Mouse (Mus musculus): ENCODE results near the gene Odf3. TPM values are rescaled to one million over a fixed set of nuclear protein-coding genes. Genes with fewer than 3 reads are reported as not detected.

Odf3 gene
- polyA plus RNA-seq, 1 experiment = not detected

DNA sequence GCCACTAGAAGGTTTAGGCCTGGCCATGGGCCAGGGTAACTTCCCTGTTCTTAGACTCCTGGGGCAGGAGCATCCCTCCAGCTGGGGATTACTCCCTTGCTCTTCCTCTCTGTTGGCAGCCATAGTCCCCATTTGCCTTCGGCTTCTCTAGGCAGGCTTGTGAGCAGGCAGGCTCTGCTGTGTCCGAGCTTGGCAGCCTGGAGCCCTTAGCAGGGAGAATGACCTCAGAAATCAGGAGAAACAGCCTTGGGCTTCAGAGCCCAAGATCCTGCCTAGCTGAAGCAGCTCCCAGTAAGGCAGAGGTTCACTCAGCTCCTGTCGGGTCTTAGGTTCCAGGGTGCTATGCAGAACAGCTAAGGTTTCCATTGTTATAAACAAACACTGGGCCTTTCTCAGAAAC lies 51.5 kb downstream of the Odf3 start:
- Histone ChIP-seq H3K4me3 (ENCODE audit: low read depth, low read length) (no peak overlapping the region), H3K9ac (ENCODE audit: low read depth, poor library complexity, severe bottlenecking) (no peak overlapping the region), H3K9me3 (replicated peaks; ENCODE audit: control insufficient read depth, insufficient read depth, low read length, poor library complexity, severe bottlenecking) (no peaks in the 10 kb centered on the region), H3K36me3 (ENCODE audit: control insufficient read depth, insufficient read depth, low read length, poor library complexity, severe bottlenecking) (peaks cover 9% of the 10 kb centered on the region), H3K27me3 (ENCODE audit: control insufficient read depth, insufficient read depth, low read length, poor library complexity, severe bottlenecking) (no peaks in the 10 kb centered on the region), H3K4me1 (ENCODE audit: control insufficient read depth, insufficient read depth, low read length) (no peaks in the 10 kb centered on the region), H3K27ac (ENCODE audit: insufficient read depth, low read length) (no peak overlapping the region)
- TF ChIP-seq EP300 (IDR thresholded peaks at IDR 0.05; ENCODE audit: insufficient read depth, low read depth, low read length) (no peak), POLR2A (IDR thresholded peaks at IDR 0.05; ENCODE audit: insufficient read depth, low read length) (no peak), CTCF (IDR thresholded peaks at IDR 0.05; ENCODE audit: low read depth, low read length) (no peak)

DNA sequence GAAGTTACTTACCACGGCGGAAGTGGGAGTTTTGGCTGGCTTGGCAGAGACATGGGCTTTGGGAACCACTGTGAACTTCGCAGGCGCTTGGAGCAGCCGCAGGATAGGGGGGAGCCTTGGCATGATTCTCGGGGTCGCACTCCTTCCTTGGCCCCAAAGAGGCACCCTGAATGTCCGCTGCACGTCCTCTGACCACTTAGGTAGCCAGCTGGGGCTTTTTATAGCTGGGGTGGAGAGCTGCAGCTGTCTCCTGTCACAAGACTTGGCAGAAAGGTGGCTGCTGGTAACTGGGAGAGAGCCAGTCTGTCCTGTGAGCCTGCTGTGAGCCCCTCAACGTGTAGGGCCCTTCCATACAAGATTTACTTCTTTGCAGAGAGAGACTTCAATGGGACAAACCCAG lies 52.6 kb downstream of the Odf3 start, which contains the start of gene Cox8b:
Cox8b (minus strand) TSS at position 227 of the 400 bp plus-strand sequence.
- no peak within 1 kb of the TSS for H3K4me3 ChIP-seq (ENCODE audit: low read depth, low read length)
- no peak within 1 kb of the TSS for H3K27ac ChIP-seq (ENCODE audit: insufficient read depth, low read length)
- H3K27me3 ChIP-seq (ENCODE audit: control insufficient read depth, insufficient read depth, low read length, poor library complexity, severe bottlenecking) = no peaks in the 10 kb centered on the region
- H3K9me3 ChIP-seq (replicated peaks; ENCODE audit: control insufficient read depth, insufficient read depth, low read length, poor library complexity, severe bottlenecking) = no peaks in the 10 kb centered on the region
- H3K9ac ChIP-seq (ENCODE audit: low read depth, poor library complexity, severe bottlenecking) = no peak within 1 kb of the TSS; the same call in 1 of the 2 replicates
- no peaks in the 10 kb centered on the region for H3K4me1 ChIP-seq (ENCODE audit: control insufficient read depth, insufficient read depth, low read length)
- TF ChIP-seq EP300 (IDR thresholded peaks at IDR 0.05; ENCODE audit: insufficient read depth, low read depth, low read length) (no peak), CTCF (IDR thresholded peaks at IDR 0.05; ENCODE audit: low read depth, low read length) (no peak), POLR2A (IDR thresholded peaks at IDR 0.05; ENCODE audit: insufficient read depth, low read length) (no peak)
- peaks cover 5% of the 10 kb centered on the region for H3K36me3 ChIP-seq (ENCODE audit: control insufficient read depth, insufficient read depth, low read length, poor library complexity, severe bottlenecking)

Other genes starting within 250 kb of the Odf3 start
- gene Olfr46, start 246.5 kb upstream of the Odf3 start, polyA plus RNA-seq (2011; ENCODE audit: insufficient read depth, insufficient read length, low read depth, missing spikeins) = 0.07 TPM in 1 of 2 replicates, not detected in the other
- gene Olfr61, start 218.8 kb upstream of the Odf3 start, polyA plus RNA-seq (2011; ENCODE audit: insufficient read depth, insufficient read length, low read depth, missing spikeins) = not detected in 2 replicates
- gene Olfr53, start 201.4 kb upstream of the Odf3 start, polyA plus RNA-seq (2011; ENCODE audit: insufficient read depth, insufficient read length, low read depth, missing spikeins) = not detected in 2 replicates
- 0.17 and 0.48 TPM in 2 replicates for gene Olfr539, start 187.9 kb upstream of the Odf3 start, polyA plus RNA-seq (2011; ENCODE audit: insufficient read depth, insufficient read length, low read depth, missing spikeins)
- not detected in 2 replicates for gene Olfr45, start 165.9 kb upstream of the Odf3 start, polyA plus RNA-seq (2011; ENCODE audit: insufficient read depth, insufficient read length, low read depth, missing spikeins)
- not detected in 2 replicates for gene Olfr541, start 150.5 kb upstream of the Odf3 start, polyA plus RNA-seq (2011; ENCODE audit: insufficient read depth, insufficient read length, low read depth, missing spikeins)
- gene Cyp2e1, start 84.1 kb upstream of the Odf3 start, polyA plus RNA-seq (2011; ENCODE audit: insufficient read depth, insufficient read length, low read depth, missing spikeins) = not detected in 2 replicates
- 3.7 and 3.9 TPM in 2 replicates for gene Syce1, start 60.0 kb upstream of the Odf3 start, polyA plus RNA-seq (2011; ENCODE audit: insufficient read depth, insufficient read length, low read depth, missing spikeins)
- gene Zfp941, start 25.6 kb upstream of the Odf3 start, polyA plus RNA-seq (2011; ENCODE audit: insufficient read depth, insufficient read length, low read depth, missing spikeins) = 14.5 and 23.4 TPM in 2 replicates
- gene Urah, start 12.8 kb upstream of the Odf3 start, polyA plus RNA-seq (2011; ENCODE audit: insufficient read depth, insufficient read length, low read depth, missing spikeins) = 13.1 and 15.2 TPM in 2 replicates
- not detected in 2 replicates for gene Scgb1c1, start 2.3 kb upstream of the Odf3 start, polyA plus RNA-seq (2011; ENCODE audit: insufficient read depth, insufficient read length, low read depth, missing spikeins)
- not detected in 2 replicates for gene Gm45785, start 8.5 kb downstream of the Odf3 start, polyA plus RNA-seq (2011; ENCODE audit: insufficient read depth, insufficient read length, low read depth, missing spikeins)
- gene Ric8a, start 9.2 kb downstream of the Odf3 start, polyA plus RNA-seq (2011; ENCODE audit: insufficient read depth, insufficient read length, low read depth, missing spikeins) = 23.3 and 26.3 TPM in 2 replicates
- gene Bet1l, start 9.8 kb downstream of the Odf3 start, polyA plus RNA-seq (2011; ENCODE audit: insufficient read depth, insufficient read length, low read depth, missing spikeins) = 14.0 and 18.3 TPM in 2 replicates
- 246 and 251 TPM in 2 replicates for gene Psmd13, start 34.2 kb downstream of the Odf3 start, polyA plus RNA-seq (2011; ENCODE audit: insufficient read depth, insufficient read length, low read depth, missing spikeins)
- gene Sirt3, start 34.5 kb downstream of the Odf3 start, polyA plus RNA-seq (2011; ENCODE audit: insufficient read depth, insufficient read length, low read depth, missing spikeins) = 17.4 and 17.9 TPM in 2 replicates
- gene Cox8b, start 52.6 kb downstream of the Odf3 start, polyA plus RNA-seq (2011; ENCODE audit: insufficient read depth, insufficient read length, low read depth, missing spikeins) = not detected in 2 replicates
- gene Nlrp6, start 73.1 kb downstream of the Odf3 start, polyA plus RNA-seq (2011; ENCODE audit: insufficient read depth, insufficient read length, low read depth, missing spikeins) = not detected in 2 replicates
- gene Pgghg, start 93.6 kb downstream of the Odf3 start, polyA plus RNA-seq (2011; ENCODE audit: insufficient read depth, insufficient read length, low read depth, missing spikeins) = 9.4 and 9.7 TPM in 2 replicates
- 1.8 and 3.9 TPM in 2 replicates for gene Ifitm5, start 102.5 kb downstream of the Odf3 start, polyA plus RNA-seq (2011; ENCODE audit: insufficient read depth, insufficient read length, low read depth, missing spikeins)
- 3.1 TPM in 1 of 2 replicates, not detected in the other for gene Gm45717, start 108.1 kb downstream of the Odf3 start, polyA plus RNA-seq (2011; ENCODE audit: insufficient read depth, insufficient read length, low read depth, missing spikeins)
- 720 and 786 TPM in 2 replicates for gene Ifitm2, start 108.2 kb downstream of the Odf3 start, polyA plus RNA-seq (2011; ENCODE audit: insufficient read depth, insufficient read length, low read depth, missing spikeins)
- 501 and 504 TPM in 2 replicates for gene Ifitm1, start 119.4 kb downstream of the Odf3 start, polyA plus RNA-seq (2011; ENCODE audit: insufficient read depth, insufficient read length, low read depth, missing spikeins)
- gene Ifitm3, start 163.0 kb downstream of the Odf3 start, polyA plus RNA-seq (2011; ENCODE audit: insufficient read depth, insufficient read length, low read depth, missing spikeins) = 410 and 433 TPM in 2 replicates
- not detected in 2 replicates for gene Ifitm6, start 170.1 kb downstream of the Odf3 start, polyA plus RNA-seq (2011; ENCODE audit: insufficient read depth, insufficient read length, low read depth, missing spikeins)
- not detected in 2 replicates for gene Gm17387, start 181.3 kb downstream of the Odf3 start, polyA plus RNA-seq (2011; ENCODE audit: insufficient read depth, insufficient read length, low read depth, missing spikeins)
- gene B4galnt4, start 213.3 kb downstream of the Odf3 start, polyA plus RNA-seq (2011; ENCODE audit: insufficient read depth, insufficient read length, low read depth, missing spikeins) = 18.3 and 22.2 TPM in 2 replicates
- gene Pkp3, start 230.4 kb downstream of the Odf3 start, polyA plus RNA-seq (2011; ENCODE audit: insufficient read depth, insufficient read length, low read depth, missing spikeins) = 19.6 and 22.0 TPM in 2 replicates

All from ES-Bruce4 (cell line).